Mouse (Mus musculus): ENCODE results near the gene Dcbld2.

The Dcbld2 gene

GRCm38 (mm10) chr16:58487861-58488260 is 79.6 kb downstream of the Dcbld2 start:
- no peak for DNase-seq (ENCODE audit: low spot score in 2 of 2)

- no peak for DNase-seq (ENCODE audit: low spot score in 2 of 2)
Measured at GRCm38 (mm10) chr16:58496791-58497190, 88.5 kb downstream of the Dcbld2 start.

- no peak for DNase-seq (ENCODE audit: low spot score in 2 of 2)
Measured at GRCm38 (mm10) chr16:58497886-58498713, 89.9 kb downstream of the Dcbld2 start.

GRCm38 (mm10) chr16:58499172-58499584 is 90.9 kb downstream of the Dcbld2 start:
- no peak for DNase-seq (ENCODE audit: low spot score in 2 of 2)

- DNase-seq (ENCODE audit: low spot score in 2 of 2), result no peak
Measured at GRCm38 (mm10) chr16:58499650-58500049, 91.4 kb downstream of the Dcbld2 start.

- DNase-seq (ENCODE audit: low spot score in 2 of 2), result no peak
Measured at GRCm38 (mm10) chr16:58501760-58502301, 93.6 kb downstream of the Dcbld2 start.

GRCm38 (mm10) chr16:58502566-58502965 is 94.3 kb downstream of the Dcbld2 start:
- DNase-seq (ENCODE audit: low spot score in 2 of 2), result no peak

GRCm38 (mm10) chr16:58504945-58505344 is 96.7 kb downstream of the Dcbld2 start:
- no peak for DNase-seq (ENCODE audit: low spot score in 2 of 2)

GRCm38 (mm10) chr16:58512181-58512761 is 104.0 kb downstream of the Dcbld2 start:
- no peak for DNase-seq (ENCODE audit: low spot score in 2 of 2)

- no peak for DNase-seq (ENCODE audit: low spot score in 2 of 2)
Measured at GRCm38 (mm10) chr16:58512887-58513286, 104.6 kb downstream of the Dcbld2 start.

GRCm38 (mm10) chr16:58513755-58514154 is 105.5 kb downstream of the Dcbld2 start:
- no peak for DNase-seq (ENCODE audit: low spot score in 2 of 2)

- no peak for DNase-seq (ENCODE audit: low spot score in 2 of 2)
Measured at GRCm38 (mm10) chr16:58514565-58514964, 106.3 kb downstream of the Dcbld2 start.

- DNase-seq (ENCODE audit: low spot score in 2 of 2), result no peak
Measured at GRCm38 (mm10) chr16:58516161-58516560, 107.9 kb downstream of the Dcbld2 start.

GRCm38 (mm10) chr16:58516960-58517798 is 108.9 kb downstream of the Dcbld2 start:
- no peak for DNase-seq (ENCODE audit: low spot score in 2 of 2)
